Mouse (Mus musculus): ENCODE results near the gene Megf9. TPM values are rescaled to one million over a fixed set of nuclear protein-coding genes. Genes with fewer than 3 reads are reported as not detected.

Gene Megf9
- polyA plus RNA-seq (2017; shearing (Covaris generic)): 0.40 TPM

GRCm38 (mm10) chr4:70534891-70535269 lies at the start of gene Megf9:
Gene Megf9 (minus strand): TSS chr4:70534995.

GRCm38 (mm10) chr4:70409994-70410721 lies 124.6 kb downstream of the Megf9 start, which contains the start of gene Cdk5rap2:
Gene Cdk5rap2 (minus strand): TSS chr4:70410443.

Other genes with a start within 250 kb of the Megf9 start
- gene Cdk5rap2, start 124.6 kb downstream of the Megf9 start, polyA plus RNA-seq (2017; shearing (Covaris generic)): 17.3 TPM

All from CD4-positive, CD25-positive, alpha-beta regulatory T cell, adult 9 weeks (primary cell).